Mouse (Mus musculus): Measurements from ENCODE around the gene Fcnb.

GRCm38 (mm10) chr2:28084768-28085167 lies at the start of gene Fcnb:
- TF ChIP-seq CTCF (IDR thresholded peaks at IDR 0.05) (no peak), POLR2A (IDR thresholded peaks at IDR 0.05; ENCODE audit: insufficient read depth, low read depth, low read length) (no peak), EP300 (IDR thresholded peaks at IDR 0.05; ENCODE audit: insufficient read depth, low read depth, low read length) (no peak)

Data from heart, adult 2 months (tissue).